In the genomic region with DNA sequence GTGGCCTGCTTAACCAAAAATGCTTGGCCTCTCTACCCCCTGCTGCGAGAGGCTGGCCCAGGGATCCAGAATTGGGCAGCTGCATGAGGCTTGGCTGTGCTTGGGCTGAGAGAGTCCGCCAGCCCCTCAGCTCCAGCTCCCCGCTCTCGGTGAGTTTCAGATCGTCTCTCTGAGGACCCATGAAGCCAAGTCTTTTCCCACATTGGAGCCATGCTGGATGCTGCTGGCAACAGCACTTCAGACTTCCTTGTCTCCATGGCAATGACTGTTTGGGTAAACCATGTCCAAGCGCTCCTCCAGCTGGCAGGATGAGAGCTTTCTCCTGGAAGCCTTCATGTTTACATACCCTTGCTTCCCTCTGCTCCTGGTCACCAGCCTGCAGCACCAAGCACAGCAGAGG, we compare ENCODE assay signal across 10 mouse cellular contexts. TPM values are rescaled to one million over a fixed set of nuclear protein-coding genes. Genes with fewer than 3 reads are reported as not detected.
DNase-seq lines count a peak whose midpoint lies in the region; ATAC-seq lines count a peak whose summit lies in the region.
"Had no signal": no experiment of that assay in that cellular context is flagged by ENCODE, and none has a peak within 500 bp of the region (broad histone marks: within the 10 kb centered on the region; RNA-seq: fewer than 3 reads in every experiment).

No protein-coding gene starts in this region.

- WGBS in midbrain, embryonic 16.5 days: 63% methylated on average over 6 of the region's 6 CpGs
- WGBS in midbrain, embryonic 10.5 days: 80% methylated on average over 6 of the region's 6 CpGs
- WGBS in limb, embryonic 15.5 days: 51% methylated on average over 6 of the region's 6 CpGs

- H3K36me3 ChIP-seq in midbrain, embryonic 16.5 days (ENCODE audit: control insufficient read depth, insufficient read depth, low read length): no peaks in the 10 kb centered on the region
- no peaks in the 10 kb centered on the region for H3K36me3 ChIP-seq in midbrain, embryonic 10.5 days
- no peaks in the 10 kb centered on the region for H3K36me3 ChIP-seq in limb, embryonic 15.5 days

- no peaks in the 10 kb centered on the region for H3K9me3 ChIP-seq in midbrain, embryonic 16.5 days (replicated peaks; ENCODE audit: control insufficient read depth, low read length, poor library complexity, severe bottlenecking)
- H3K9me3 ChIP-seq in midbrain, embryonic 10.5 days (replicated peaks): no peaks in the 10 kb centered on the region
- H3K9me3 ChIP-seq in limb, embryonic 15.5 days: no peaks in the 10 kb centered on the region

- no peak overlapping the region for H3K27ac ChIP-seq in midbrain, embryonic 16.5 days (ENCODE audit: low read length)
- H3K27ac ChIP-seq in midbrain, embryonic 10.5 days (replicated peaks): no peak overlapping the region
- H3K27ac ChIP-seq in limb, embryonic 15.5 days: peak overlapping the region; percentile 54; the same call in 1 of the 2 replicates

- no peak overlapping the region for H3K4me3 ChIP-seq in midbrain, embryonic 16.5 days (ENCODE audit: low read depth, low read length)
- H3K4me3 ChIP-seq in midbrain, embryonic 10.5 days: no peak overlapping the region
- no peak overlapping the region for H3K4me3 ChIP-seq in limb, embryonic 15.5 days

- ATAC-seq in midbrain, embryonic 16.5 days: peak; percentile 67
- peak; percentile 87 for ATAC-seq in limb, embryonic 15.5 days (ENCODE audit: insufficient number of reproducible peaks, low FRiP score, low TSS enrichment, low read depth)

- H3K4me2 ChIP-seq in midbrain, embryonic 16.5 days (ENCODE audit: low read length): no peak overlapping the region
- H3K4me2 ChIP-seq in limb, embryonic 15.5 days: 0 out of 2 replicates have a peak overlapping the region, but pooled peaks have one; percentile 2

- no peaks in the 10 kb centered on the region for H3K27me3 ChIP-seq in midbrain, embryonic 16.5 days (ENCODE audit: control insufficient read depth, insufficient read depth, low read depth, low read length)
- H3K27me3 ChIP-seq in midbrain, embryonic 10.5 days (ENCODE audit: low read depth, poor library complexity, severe bottlenecking): no peaks in the 10 kb centered on the region
- no peaks in the 10 kb centered on the region for H3K27me3 ChIP-seq in limb, embryonic 15.5 days

- no peaks in the 10 kb centered on the region for H3K4me1 ChIP-seq in midbrain, embryonic 16.5 days (ENCODE audit: control insufficient read depth, insufficient read depth, low read length)
- H3K4me1 ChIP-seq in midbrain, embryonic 10.5 days: no peaks in the 10 kb centered on the region
- peaks cover 6% of the 10 kb centered on the region; the same call in 1 of the 2 replicates for H3K4me1 ChIP-seq in limb, embryonic 15.5 days

- H3K9ac ChIP-seq in midbrain, embryonic 16.5 days (ENCODE audit: low read depth, low read length): no peak overlapping the region
- no peak overlapping the region for H3K9ac ChIP-seq in limb, embryonic 15.5 days

- peak; percentile 76 to 83 for DNase-seq in cerebellum, postnatal 10 days
- DNase-seq in cerebellum, adult 9-10 months: no peak
- no peak for DNase-seq in midbrain, embryonic 10.5 days (ENCODE audit: low spot score)
- DNase-seq in heart, postnatal 4 days: peak; percentile 65
- DNase-seq in yolk sac, embryonic 10.5 days (ENCODE audit: low spot score): peak; percentile 26
- no peak for DNase-seq in thymus, postnatal 25 days

RNA-seq across cellular contexts. Expression of a gene that starts 23.4 kb away (rescaled TPM):
- polyA plus RNA-seq in midbrain, embryonic 16.5 days (2015; fragmentation: Nextera tagmentation; extraction: Ambion mirVana): not detected in 2 replicates
- polyA plus RNA-seq in midbrain, embryonic 10.5 days (2016; fragmentation: Nextera tagmentation; extraction: Ambion mirVana): not detected in 2 replicates
- not detected for total RNA-seq in heart, postnatal 4 days (2021)
- polyA plus RNA-seq in limb, embryonic 15.5 days (2015; fragmentation: Nextera tagmentation; extraction: Ambion mirVana): not detected in 2 replicates
- polyA plus RNA-seq: limb, embryonic 11.5 days; small intestine, adult 2 months had no signal

RNA-seq across cellular contexts. Expression of a gene that starts 44.5 kb away (rescaled TPM):
- 37.7 and 45.7 TPM in 2 replicates for polyA plus RNA-seq in midbrain, embryonic 16.5 days (2015; fragmentation: Nextera tagmentation; extraction: Ambion mirVana)
- polyA plus RNA-seq in midbrain, embryonic 10.5 days (2016; fragmentation: Nextera tagmentation; extraction: Ambion mirVana): 8.9 and 14.6 TPM in 2 replicates
- 100 to 1,000 TPM; 148 to 153 TPM for total RNA-seq in heart, postnatal 4 days (2021)
- polyA plus RNA-seq in limb, embryonic 15.5 days (2015; fragmentation: Nextera tagmentation; extraction: Ambion mirVana): 69.4 and 96.7 TPM in 2 replicates

Comparison
In these comparisons a context has a peak if more than half of its experiments do, and no peak if none do; other contexts are left out.
1. DNase-seq: peak in cerebellum, postnatal 10 days (2 of 2), heart, postnatal 4 days (single experiment) and yolk sac, embryonic 10.5 days (single experiment); none in cerebellum, adult 9-10 months (single experiment), midbrain, embryonic 10.5 days (single experiment) and thymus, postnatal 25 days (single experiment).